Mouse (Mus musculus): ENCODE data around the gene Gm20388. TPM values are rescaled to one million over a fixed set of nuclear protein-coding genes. Genes with fewer than 3 reads are reported as not detected.
"Not testable (repeated sequence)": the region's sequence is repeated elsewhere in the genome, so short reads cannot be mapped to it uniquely, and the experiment has no call there.

The Gm20388 gene
- polyA plus RNA-seq, 1 experiment from 2014 or later: not detected

- H3K4me1 ChIP-seq (ENCODE audit: control insufficient read depth, insufficient read depth, low read length); H3K27me3 ChIP-seq (ENCODE audit: control insufficient read depth, insufficient read depth, low read length); H3K9ac ChIP-seq (ENCODE audit: low read depth, low read length); ATAC-seq (ENCODE audit: low FRiP score, low TSS enrichment); H3K36me3 ChIP-seq (ENCODE audit: control insufficient read depth, insufficient read depth, low read length); H3K27ac ChIP-seq (ENCODE audit: low read depth, low read length); H3K9me3 ChIP-seq (ENCODE audit: control insufficient read depth, low read length); H3K4me2 ChIP-seq (replicated peaks; ENCODE audit: low read depth, low read length); H3K4me3 ChIP-seq (ENCODE audit: low read length): not testable (repeated sequence)
- whole genome bisulfite sequencing: 67% methylated on average over 1 of the region's 5 CpGs
Observed at GRCm38 (mm10) chr8:123612652-123613051, 3702.0 kb downstream of the Gm20388 start.

- not testable (repeated sequence) for ATAC-seq (ENCODE audit: low FRiP score, low TSS enrichment); H3K4me2 ChIP-seq (replicated peaks; ENCODE audit: low read depth, low read length); H3K4me1 ChIP-seq (ENCODE audit: control insufficient read depth, insufficient read depth, low read length); H3K27ac ChIP-seq (ENCODE audit: low read depth, low read length); H3K9ac ChIP-seq (ENCODE audit: low read depth, low read length); H3K9me3 ChIP-seq (ENCODE audit: control insufficient read depth, low read length); H3K36me3 ChIP-seq (ENCODE audit: control insufficient read depth, insufficient read depth, low read length); H3K4me3 ChIP-seq (ENCODE audit: low read length)
- no CpG with 5 or more reads among the region's 39 CpGs for WGBS
- H3K27me3 ChIP-seq (ENCODE audit: control insufficient read depth, insufficient read depth, low read length): peaks cover 13% of the 10 kb centered on the region; the same call in 1 of the 2 replicates
Observed at GRCm38 (mm10) chr8:123623523-123623922, 3712.9 kb downstream of the Gm20388 start.

- Histone ChIP-seq H3K4me1 (ENCODE audit: control insufficient read depth, insufficient read depth, low read length) (peaks cover 2% of the 10 kb centered on the region; the same call in 1 of the 2 replicates), H3K27me3 (ENCODE audit: control insufficient read depth, insufficient read depth, low read length) (peaks cover 13% of the 10 kb centered on the region; the same call in 1 of the 2 replicates), H3K27ac (ENCODE audit: low read depth, low read length) (no peak overlapping the region), H3K36me3 (ENCODE audit: control insufficient read depth, insufficient read depth, low read length) (no peaks in the 10 kb centered on the region), H3K9me3 (ENCODE audit: control insufficient read depth, low read length) (no peaks in the 10 kb centered on the region), H3K4me3 (ENCODE audit: low read length) (no peak overlapping the region), H3K9ac (ENCODE audit: low read depth, low read length) (no peak overlapping the region), H3K4me2 (replicated peaks; ENCODE audit: low read depth, low read length) (no peak overlapping the region)
- peak; percentile 62; the same call in 1 of the 2 replicates for ATAC-seq (ENCODE audit: low FRiP score, low TSS enrichment)
- WGBS: 49% methylated on average over 5 of the region's 5 CpGs
Observed at GRCm38 (mm10) chr8:123624274-123624673, 3713.6 kb downstream of the Gm20388 start.

GRCm38 (mm10) chr8:123624702-123625101 lies 3714.1 kb downstream of the Gm20388 start:
- Histone ChIP-seq H3K27me3 (ENCODE audit: control insufficient read depth, insufficient read depth, low read length) (peaks cover 13% of the 10 kb centered on the region; the same call in 1 of the 2 replicates), H3K36me3 (ENCODE audit: control insufficient read depth, insufficient read depth, low read length) (no peaks in the 10 kb centered on the region), H3K4me1 (ENCODE audit: control insufficient read depth, insufficient read depth, low read length) (peaks cover 5% of the 10 kb centered on the region; the same call in 1 of the 2 replicates), H3K9ac (ENCODE audit: low read depth, low read length) (no peak overlapping the region), H3K27ac (ENCODE audit: low read depth, low read length) (no peak overlapping the region), H3K4me3 (ENCODE audit: low read length) (no peak overlapping the region), H3K4me2 (replicated peaks; ENCODE audit: low read depth, low read length) (no peak overlapping the region), H3K9me3 (ENCODE audit: control insufficient read depth, low read length) (no peaks in the 10 kb centered on the region)
- WGBS: 43% methylated on average over 1 of the region's 1 CpGs
- ATAC-seq (ENCODE audit: low FRiP score, low TSS enrichment): no peak

GRCm38 (mm10) chr8:123625717-123626116 lies 3715.1 kb downstream of the Gm20388 start:
- H3K4me3 ChIP-seq (ENCODE audit: low read length): no peak overlapping the region
- 22% methylated on average over 2 of the region's 2 CpGs for WGBS
- H3K4me2 ChIP-seq (replicated peaks; ENCODE audit: low read depth, low read length): no peak overlapping the region
- ATAC-seq (ENCODE audit: low FRiP score, low TSS enrichment): no peak
- H3K36me3 ChIP-seq (ENCODE audit: control insufficient read depth, insufficient read depth, low read length): no peaks in the 10 kb centered on the region
- no peak overlapping the region for H3K27ac ChIP-seq (ENCODE audit: low read depth, low read length)
- peaks cover 13% of the 10 kb centered on the region; the same call in 1 of the 2 replicates for H3K27me3 ChIP-seq (ENCODE audit: control insufficient read depth, insufficient read depth, low read length)
- no peaks in the 10 kb centered on the region for H3K9me3 ChIP-seq (ENCODE audit: control insufficient read depth, low read length)
- no peak overlapping the region for H3K9ac ChIP-seq (ENCODE audit: low read depth, low read length)
- peaks cover 11% of the 10 kb centered on the region; the same call in 1 of the 2 replicates for H3K4me1 ChIP-seq (ENCODE audit: control insufficient read depth, insufficient read depth, low read length)

GRCm38 (mm10) chr8:123627410-123628147 lies 3716.9 kb downstream of the Gm20388 start:
- H3K9me3 ChIP-seq (ENCODE audit: control insufficient read depth, low read length): no peaks in the 10 kb centered on the region
- no peak overlapping the region for H3K27ac ChIP-seq (ENCODE audit: low read depth, low read length)
- H3K36me3 ChIP-seq (ENCODE audit: control insufficient read depth, insufficient read depth, low read length): no peaks in the 10 kb centered on the region
- H3K27me3 ChIP-seq (ENCODE audit: control insufficient read depth, insufficient read depth, low read length): peaks cover 13% of the 10 kb centered on the region; the same call in 1 of the 2 replicates
- no peak overlapping the region for H3K4me2 ChIP-seq (replicated peaks; ENCODE audit: low read depth, low read length)
- H3K4me3 ChIP-seq (ENCODE audit: low read length): no peak overlapping the region
- H3K4me1 ChIP-seq (ENCODE audit: control insufficient read depth, insufficient read depth, low read length): peaks cover 12% of the 10 kb centered on the region; the same call in 1 of the 2 replicates
- no peak overlapping the region for H3K9ac ChIP-seq (ENCODE audit: low read depth, low read length)
- no peak for ATAC-seq (ENCODE audit: low FRiP score, low TSS enrichment)
- WGBS: 60% methylated on average over 6 of the region's 6 CpGs

- peak overlapping the region; percentile 22; the same call in 1 of the 2 replicates for H3K4me3 ChIP-seq (ENCODE audit: low read length)
- peak overlapping the region; percentile 45 for H3K4me2 ChIP-seq (replicated peaks; ENCODE audit: low read depth, low read length)
- 4% methylated on average over 8 of the region's 8 CpGs for WGBS
- peak; percentile 28; the same call in 1 of the 2 replicates for ATAC-seq (ENCODE audit: low FRiP score, low TSS enrichment)
- H3K9me3 ChIP-seq (ENCODE audit: control insufficient read depth, low read length): no peaks in the 10 kb centered on the region
- H3K27ac ChIP-seq (ENCODE audit: low read depth, low read length): no peak overlapping the region
- no peaks in the 10 kb centered on the region for H3K36me3 ChIP-seq (ENCODE audit: control insufficient read depth, insufficient read depth, low read length)
- no peak overlapping the region for H3K9ac ChIP-seq (ENCODE audit: low read depth, low read length)
- peaks cover 13% of the 10 kb centered on the region; the same call in 1 of the 2 replicates for H3K27me3 ChIP-seq (ENCODE audit: control insufficient read depth, insufficient read depth, low read length)
- H3K4me1 ChIP-seq (ENCODE audit: control insufficient read depth, insufficient read depth, low read length): peaks cover 12% of the 10 kb centered on the region; the same call in 1 of the 2 replicates
Observed at GRCm38 (mm10) chr8:123628253-123628967, 3717.8 kb downstream of the Gm20388 start.

GRCm38 (mm10) chr8:123628968-123629755 lies 3718.5 kb downstream of the Gm20388 start:
- H3K27ac ChIP-seq (ENCODE audit: low read depth, low read length): no peak overlapping the region
- H3K4me1 ChIP-seq (ENCODE audit: control insufficient read depth, insufficient read depth, low read length): peaks cover 13% of the 10 kb centered on the region; the same call in 1 of the 2 replicates
- H3K9me3 ChIP-seq (ENCODE audit: control insufficient read depth, low read length): no peaks in the 10 kb centered on the region
- H3K27me3 ChIP-seq (ENCODE audit: control insufficient read depth, insufficient read depth, low read length): peaks cover 13% of the 10 kb centered on the region; the same call in 1 of the 2 replicates
- WGBS: 11% methylated on average over 19 of the region's 19 CpGs
- H3K9ac ChIP-seq (ENCODE audit: low read depth, low read length): no peak overlapping the region
- ATAC-seq (ENCODE audit: low FRiP score, low TSS enrichment): peak; percentile 16; the same call in 1 of the 2 replicates
- H3K4me3 ChIP-seq (ENCODE audit: low read length): peak overlapping the region; percentile 22; the same call in 1 of the 2 replicates
- peak overlapping the region; percentile 45 for H3K4me2 ChIP-seq (replicated peaks; ENCODE audit: low read depth, low read length)
- H3K36me3 ChIP-seq (ENCODE audit: control insufficient read depth, insufficient read depth, low read length): no peaks in the 10 kb centered on the region
